26 mouse cellular contexts compared by ENCODE assay signal in the genomic region with DNA sequence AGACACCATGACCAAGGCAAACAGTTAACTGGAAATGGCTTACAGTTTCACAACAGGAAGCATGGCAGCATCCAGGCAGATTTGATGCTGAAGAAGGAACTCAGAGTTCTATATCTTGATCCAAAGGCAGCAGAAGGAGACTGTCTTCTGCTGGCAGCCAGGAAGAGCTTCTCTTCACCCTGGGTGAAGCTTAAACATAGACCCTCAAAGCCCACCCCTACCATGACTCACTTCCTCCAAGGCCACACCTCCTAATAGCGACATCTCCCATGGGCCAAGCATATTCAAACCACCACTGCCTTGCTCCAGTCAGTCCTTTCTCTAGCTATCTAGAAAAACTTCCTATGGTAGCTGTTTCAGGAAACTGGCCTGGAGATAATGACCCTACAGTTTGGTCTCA. TPM values are rescaled to one million over a fixed set of nuclear protein-coding genes. Genes with fewer than 3 reads are reported as not detected.
DNase-seq lines count a peak whose midpoint lies in the region; ATAC-seq and TF ChIP-seq lines count a peak whose summit lies in the region.
"Had no signal": no experiment of that assay in that cellular context is flagged by ENCODE, and none has a peak within 500 bp of the region (broad histone marks: within the 10 kb centered on the region; RNA-seq: fewer than 3 reads in every experiment).

No protein-coding gene starts in this region.

- H3K79me2 ChIP-seq in MEL (ENCODE audit: control insufficient read depth, insufficient read depth, low read length, poor library complexity) = no peaks in the 10 kb centered on the region

- TF ChIP-seq RAD21 in MEL (IDR thresholded peaks at IDR 0.05; ENCODE audit: low read depth, low read length) = no peak

- peaks cover 85% of the 10 kb centered on the region for H3K36me3 ChIP-seq in heart, embryonic 12.5 days
- H3K36me3 ChIP-seq in MEL (ENCODE audit: control insufficient read depth in 1 of 2, insufficient read depth in 2 of 2, low read length in 2 of 2) = peaks cover 7 to 18% of the 10 kb centered on the region in 2 experiments; a peak in 3 of 4 replicates
- H3K36me3 ChIP-seq in kidney, adult 2 months (ENCODE audit: control insufficient read depth, insufficient read depth, low read length) = peaks cover 13% of the 10 kb centered on the region

- no peak overlapping the region for H3K27ac ChIP-seq in heart, embryonic 12.5 days (ENCODE audit: poor library complexity, severe bottlenecking)
- H3K27ac ChIP-seq in MEL (ENCODE audit: control insufficient read depth, low read depth, low read length) = no peak overlapping the region
- H3K27ac ChIP-seq in kidney, adult 2 months (ENCODE audit: insufficient read depth, low read depth, low read length) = no peak overlapping the region
- H3K27ac ChIP-seq: embryonic facial prominence, embryonic 13.5 days; embryonic facial prominence, embryonic 15.5 days; forebrain, embryonic 10.5 days had no signal

- H3K4me2 ChIP-seq in heart, embryonic 12.5 days = no peak overlapping the region
- H3K4me2 ChIP-seq: embryonic facial prominence, embryonic 13.5 days; embryonic facial prominence, embryonic 15.5 days had no signal

- intact Hi-C loops in heart, postnatal 10 days (cut with DNase I) = no loop called here

- H3K27me3 ChIP-seq in heart, embryonic 12.5 days (replicated peaks) = no peaks in the 10 kb centered on the region
- no peaks in the 10 kb centered on the region for H3K27me3 ChIP-seq in MEL (ENCODE audit: control insufficient read depth in 1 of 2, insufficient read depth in 2 of 2, low read length in 2 of 2)
- H3K27me3 ChIP-seq in kidney, adult 2 months (replicated peaks; ENCODE audit: control insufficient read depth, insufficient read depth, low read length) = no peaks in the 10 kb centered on the region
- H3K27me3 ChIP-seq: CH12.LX; embryonic facial prominence, embryonic 13.5 days; embryonic facial prominence, embryonic 15.5 days had no signal

- TF ChIP-seq EP300 in MEL (IDR thresholded peaks at IDR 0.05; ENCODE audit: low read depth in 1 of 2, low read length in 2 of 2) = no peak

- 57% methylated on average over 1 of the region's 1 CpGs for WGBS in heart, embryonic 12.5 days
- WGBS in kidney, adult 2 months = 79% methylated on average over 1 of the region's 1 CpGs

- no peak for TF ChIP-seq POLR2A in MEL (IDR thresholded peaks at IDR 0.05; ENCODE audit: control insufficient read depth in 1 of 2, insufficient read depth in 1 of 2, low read depth in 1 of 2, low read length in 2 of 2, poor library complexity in 1 of 2)
- no peak for TF ChIP-seq POLR2A in kidney, adult 2 months (IDR thresholded peaks at IDR 0.05; ENCODE audit: low read depth, low read length)

- no peak overlapping the region for H3K9ac ChIP-seq in heart, embryonic 12.5 days
- H3K9ac ChIP-seq in MEL (ENCODE audit: control insufficient read depth, low read depth, low read length, poor library complexity, severe bottlenecking) = no peak overlapping the region
- H3K9ac ChIP-seq: embryonic facial prominence, embryonic 13.5 days; embryonic facial prominence, embryonic 15.5 days had no signal

- DNase-seq in heart, postnatal 10 days = no peak
- DNase-seq in 416B (ENCODE audit: low read depth) (peak; percentile 57), MEL (ENCODE audit: low read depth, low spot score) (peak; percentile 50)
- DNase-seq in kidney, adult 2 months = no peak
- DNase-seq: adrenal gland, adult 2 months; adrenal gland, postnatal 10 days; adrenal gland, postnatal 25 days; B cell, adult 2 months; cerebellum, adult 11 months; cerebellum, adult 18-20 months; cerebellum, adult 8-10 months; cerebellum, adult 9-11 months; cerebellum, postnatal 14 days; cerebellum, postnatal 36 days; embryo, embryonic 11 days had no signal

- no peak for TF ChIP-seq CTCF in MEL (IDR thresholded peaks at IDR 0.05 in 2 of 3, conservative IDR thresholded peaks at IDR 0.05 in 1 of 3; ENCODE audit: control insufficient read depth in 1 of 3, insufficient read depth in 1 of 3, low read depth in 2 of 3, low read length in 3 of 3, poor library complexity in 1 of 3, severe bottlenecking in 1 of 3)
- TF ChIP-seq CTCF in kidney, adult 2 months (conservative IDR thresholded peaks at IDR 0.05; ENCODE audit: insufficient read depth, insufficient read length, low read depth, low read length) = no peak

- peak; percentile 52; the same call in 1 of the 2 replicates for ATAC-seq in heart, embryonic 12.5 days (ENCODE audit: insufficient number of reproducible peaks, low FRiP score)
- ATAC-seq: CD4-positive, CD25-positive, alpha-beta regulatory T cell, adult 4 months; forebrain, embryonic 14.5 days; forebrain, embryonic 16.5 days had no signal

- H3K9me3 ChIP-seq in heart, embryonic 12.5 days (replicated peaks) = no peaks in the 10 kb centered on the region
- no peaks in the 10 kb centered on the region for H3K9me3 ChIP-seq in MEL (replicated peaks; ENCODE audit: insufficient read depth, low read length)
- H3K9me3 ChIP-seq: embryonic facial prominence, embryonic 13.5 days; embryonic facial prominence, embryonic 15.5 days; forebrain, embryonic 10.5 days; G1E had no signal

- H3K4me1 ChIP-seq in heart, embryonic 12.5 days (replicated peaks) = no peaks in the 10 kb centered on the region
- H3K4me1 ChIP-seq in MEL (ENCODE audit: control insufficient read depth in 1 of 2, insufficient read depth in 2 of 2, low read length in 2 of 2) = peaks cover 0 to 5% of the 10 kb centered on the region in 2 experiments; a peak in 2 of 4 replicates
- peaks cover 21% of the 10 kb centered on the region; the same call in 1 of the 2 replicates for H3K4me1 ChIP-seq in kidney, adult 2 months (ENCODE audit: control insufficient read depth, insufficient read depth, low read length)
- H3K4me1 ChIP-seq: embryonic facial prominence, embryonic 13.5 days; forebrain, embryonic 10.5 days had no signal

- no peak overlapping the region for H3K4me3 ChIP-seq in heart, embryonic 12.5 days
- H3K4me3 ChIP-seq in MEL (ENCODE audit: control insufficient read depth in 1 of 2, insufficient read depth in 1 of 2, low read depth in 2 of 2, low read length in 2 of 2) = no peak overlapping the region
- no peak overlapping the region for H3K4me3 ChIP-seq in kidney, adult 2 months (ENCODE audit: insufficient read depth, low read depth, low read length)
- H3K4me3 ChIP-seq: embryonic facial prominence, embryonic 13.5 days; embryonic facial prominence, embryonic 15.5 days; erythroblast, embryonic 14.5 days; forebrain, embryonic 10.5 days had no signal

TF ChIP-seq in MEL, 35 proteins besides CTCF, POLR2A, EP300 and RAD21:
- TF ChIP-seq USF2 (IDR thresholded peaks at IDR 0.05; ENCODE audit: borderline replicate concordance in 1 of 2, insufficient read depth in 1 of 2, low read depth in 1 of 2, low read length in 2 of 2) (no peak), CHD2 (IDR thresholded peaks at IDR 0.05; ENCODE audit: low read length) (no peak), ZNF384 (IDR thresholded peaks at IDR 0.05; ENCODE audit: low read depth, low read length) (no peak), KAT2A (conservative IDR thresholded peaks at IDR 0.05; ENCODE audit: low read depth, low read length) (no peak), ZC3H11A (IDR thresholded peaks at IDR 0.05; ENCODE audit: low read depth, low read length) (no peak), ZKSCAN1 (IDR thresholded peaks at IDR 0.05; ENCODE audit: low read depth, low read length) (no peak), E2F4 (IDR thresholded peaks at IDR 0.05; ENCODE audit: borderline replicate concordance, low read depth, low read length) (no peak), HCFC1 (IDR thresholded peaks at IDR 0.05; ENCODE audit: low read depth, low read length) (no peak), GABPA (IDR thresholded peaks at IDR 0.05; ENCODE audit: low read depth, low read length) (no peak), POLR2AphosphoS5 (IDR thresholded peaks at IDR 0.05; ENCODE audit: borderline replicate concordance, low read depth, low read length) (no peak), TAL1 (IDR thresholded peaks at IDR 0.05; ENCODE audit: low read length) (no peak), GATA1 (IDR thresholded peaks at IDR 0.05; ENCODE audit: low read depth, low read length) (no peak), BHLHE40 (IDR thresholded peaks at IDR 0.05; ENCODE audit: borderline replicate concordance, low read depth, low read length) (no peak), MAFK (IDR thresholded peaks at IDR 0.05; ENCODE audit: borderline replicate concordance, low read depth, low read length) (no peak)
TF ChIP-seq in MEL: peak in this region for 0.

RNA-seq across cellular contexts. Expression of a gene that starts 18.6 kb away (rescaled TPM):
- polyA plus RNA-seq in heart, embryonic 12.5 days (2016; fragmentation: Nextera tagmentation; extraction: Ambion mirVana) = 67.0 and 68.1 TPM in 2 replicates
- 10 to 100 TPM; 35.2 to 37.9 TPM for total RNA-seq in heart, postnatal 10 days (2021)
- 28.8 and 31.2 TPM in 2 replicates for total RNA-seq in MEL (2012; rRNA removed)
- 10 to 100 TPM in 1 of 2 experiments, not detected in 1; 65.6 TPM for polyA plus RNA-seq in MEL (2012; ENCODE audit: insufficient read depth in 1 of 2, insufficient read length in 2 of 2, low read depth in 1 of 2, low replicate concordance in 2 of 2, missing spikeins in 1 of 2)
- 71.1 and 81.0 TPM in 2 replicates for polyA plus RNA-seq in kidney, adult 2 months (2012; rRNA removed)

RNA-seq across cellular contexts. Expression of a gene that starts 38.7 kb away (rescaled TPM):
- polyA plus RNA-seq in heart, embryonic 12.5 days (2016; fragmentation: Nextera tagmentation; extraction: Ambion mirVana) = 21.2 and 21.3 TPM in 2 replicates
- total RNA-seq in heart, postnatal 10 days (2021) = 10 to 100 TPM in 1 of 2 experiments, 1 to 10 TPM in 1; 8.2 to 10.3 TPM
- 7.2 and 8.0 TPM in 2 replicates for total RNA-seq in MEL (2012; rRNA removed)
- 10 to 100 TPM in 1 of 2 experiments, not detected in 1; 25.7 TPM for polyA plus RNA-seq in MEL (2012; ENCODE audit: insufficient read depth in 1 of 2, insufficient read length in 2 of 2, low read depth in 1 of 2, low replicate concordance in 2 of 2, missing spikeins in 1 of 2)
- polyA plus RNA-seq in kidney, adult 2 months (2012; rRNA removed) = 7.9 and 8.4 TPM in 2 replicates

RNA-seq across cellular contexts. Expression of a gene that starts 59.3 kb away (rescaled TPM):
- not detected in 2 replicates for polyA plus RNA-seq in heart, embryonic 12.5 days (2016; fragmentation: Nextera tagmentation; extraction: Ambion mirVana)
- not detected for total RNA-seq in heart, postnatal 10 days (2021)
- 0.04 and 0.07 TPM in 2 replicates for total RNA-seq in MEL (2012; rRNA removed)
- under 1 TPM in 1 of 2 experiments, not detected in 1; 0.26 TPM for polyA plus RNA-seq in MEL (2012; ENCODE audit: insufficient read depth in 1 of 2, insufficient read length in 2 of 2, low read depth in 1 of 2, low replicate concordance in 2 of 2, missing spikeins in 1 of 2)
- 0.97 and 1.0 TPM in 2 replicates for polyA plus RNA-seq in kidney, adult 2 months (2012; rRNA removed)
- total RNA-seq: G1E had no signal
- polyA plus RNA-seq: CD4-positive, CD25-positive, alpha-beta regulatory T cell, adult 4 months; embryonic facial prominence, embryonic 11.5 days; embryonic facial prominence, embryonic 13.5 days; erythroblast, embryonic 14.5 days; forebrain, embryonic 14.5 days; G1E had no signal

Comparison
In these comparisons a context has a peak if more than half of its experiments do, and no peak if none do; other contexts are left out.
1. DNase-seq: peak in 416B (single experiment) and MEL (single experiment); none in heart, postnatal 10 days (0 of 2) and kidney, adult 2 months (single experiment).